Mouse (Mus musculus) ES-CJ7 (cell line): ENCODE data around the gene Gm7954.
A peak's percentile ranks its signal among the peaks of the same experiment; 100 is the strongest.
"Not testable (repeated sequence)": the region's sequence is repeated elsewhere in the genome, so short reads cannot be mapped to it uniquely, and the experiment has no call there.

Experiments used
- DNase-seq: peaks from one replicate; pipeline ENCODE4 v3.0.0; 2011; ENCODE audit warnings: low read depth, low spot score

The Gm7954 gene

DNA sequence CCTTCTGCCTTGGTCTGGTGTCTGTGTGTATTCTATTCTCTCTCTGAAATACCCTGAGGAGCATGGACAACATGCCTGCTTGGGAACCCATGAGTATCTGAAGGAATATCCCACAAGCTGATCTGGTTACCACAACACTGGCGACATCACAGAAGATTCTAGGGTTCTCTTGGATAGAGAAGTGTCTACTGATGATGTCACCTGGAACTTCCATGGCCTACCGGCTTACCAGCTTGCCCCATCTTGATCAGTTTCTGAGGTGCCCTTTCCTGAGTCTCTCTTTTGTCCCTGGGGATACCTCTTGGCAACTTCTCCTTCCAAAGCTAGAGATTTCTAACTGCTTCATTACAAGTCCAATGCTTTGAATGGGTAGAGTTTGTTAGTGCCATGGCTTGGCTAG lies at the start of gene Gm7954:
Gene Gm7954, minus strand, starts transcription at position 101 of the 400 bp plus-strand sequence.
- DNase-seq = not testable (repeated sequence)

DNA sequence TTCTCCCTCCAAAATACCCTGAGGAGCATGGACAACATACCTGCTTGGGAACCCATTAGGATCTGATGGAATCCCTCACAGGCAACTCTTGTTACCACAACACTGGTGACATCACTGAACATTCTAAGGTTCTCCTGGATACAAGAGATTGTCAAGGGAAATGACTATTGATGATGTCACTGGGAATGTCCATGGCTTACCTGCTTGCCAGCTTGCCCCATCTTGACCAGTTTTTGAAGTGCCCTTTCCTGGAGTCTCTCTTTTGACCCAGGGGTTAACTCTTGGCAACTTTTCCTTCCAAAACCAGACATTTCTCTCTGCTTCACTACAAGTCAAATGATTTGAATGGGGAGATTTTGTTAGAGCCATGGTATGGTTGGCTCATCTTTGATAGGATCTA lies 36.1 kb upstream of the Gm7954 start, which contains the start of gene Gm3486:
Gene Gm3486, minus strand, starts transcription at position 101 of the 400 bp plus-strand sequence.
- DNase-seq = not testable (repeated sequence)

DNA sequence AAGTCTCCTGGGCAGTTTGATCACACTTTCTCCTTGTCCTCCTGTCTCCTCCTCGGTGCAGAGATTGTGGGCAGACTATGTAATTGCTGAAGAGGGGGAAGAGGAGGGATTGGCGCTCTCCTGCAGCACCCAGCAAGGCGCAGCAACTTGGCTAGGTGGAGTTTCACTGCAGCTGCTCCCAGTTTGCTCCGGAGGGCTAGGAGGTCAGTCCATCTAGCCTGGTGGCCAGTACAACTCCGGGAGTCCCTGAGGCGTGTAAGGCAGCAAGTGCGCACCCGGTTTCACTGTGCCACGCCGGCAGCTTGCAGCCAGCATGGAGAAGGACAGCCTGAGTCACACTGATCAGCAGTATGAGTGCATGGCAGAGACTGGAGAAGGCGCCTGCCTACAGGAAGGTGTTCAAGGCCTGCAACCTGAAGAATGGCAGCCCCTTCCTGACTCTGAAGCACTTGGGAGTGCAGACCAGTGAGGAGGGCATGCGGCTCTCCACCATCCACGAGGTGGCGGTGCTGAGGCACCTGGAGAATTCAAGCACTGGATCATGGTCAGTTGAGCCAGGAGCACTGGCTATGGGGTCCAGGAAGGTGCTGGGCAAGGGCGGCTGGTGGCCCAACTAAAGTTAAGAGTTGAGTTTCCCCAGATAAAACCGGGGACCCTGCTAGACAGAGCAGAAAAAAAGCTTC lies 27.8 kb downstream of the Gm7954 start:
- DNase-seq = peak; percentile 62

DNA sequence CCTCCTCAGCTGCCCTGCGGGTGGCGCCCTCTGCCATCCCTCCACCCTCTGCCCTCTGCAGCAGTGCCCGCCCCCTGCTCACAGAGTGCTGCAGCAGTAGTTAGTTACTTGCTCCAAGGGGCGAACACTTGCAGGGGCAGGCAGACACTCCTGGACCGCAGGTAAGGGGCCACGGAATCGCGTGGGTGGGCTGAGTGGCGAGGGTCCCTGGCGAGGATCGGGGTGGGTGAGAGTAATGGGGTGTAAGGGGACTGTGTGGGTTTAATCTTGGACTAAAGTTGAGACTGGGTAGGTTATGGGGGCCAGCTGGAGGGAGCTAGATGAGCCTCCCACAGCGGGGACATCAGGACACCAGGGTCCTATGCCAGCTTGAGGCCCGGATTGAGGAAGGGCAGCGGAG lies 28.6 kb downstream of the Gm7954 start:
- peak; percentile 2 for DNase-seq

DNA sequence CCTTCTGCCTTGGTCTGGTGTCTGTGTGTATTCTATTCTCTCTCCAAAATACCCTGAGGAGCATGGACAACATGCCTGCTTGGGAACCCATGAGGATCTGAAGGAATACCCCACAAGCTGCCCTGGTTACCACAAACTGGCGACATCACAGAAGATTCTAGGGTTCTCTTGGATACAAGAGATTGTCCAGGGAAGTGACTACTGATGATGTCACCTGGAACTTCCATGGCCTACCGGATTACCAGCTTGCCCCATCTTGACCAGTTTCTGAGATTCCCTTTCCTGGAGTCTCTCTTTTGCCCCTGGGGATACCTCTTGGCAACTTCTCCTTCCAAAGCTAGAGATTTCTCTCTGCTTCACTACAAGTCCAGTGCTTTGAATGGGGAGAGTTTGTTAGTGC lies 45.1 kb downstream of the Gm7954 start, which contains the start of gene Gm6482:
Gene Gm6482, minus strand, starts transcription at position 101 of the 400 bp plus-strand sequence.
- DNase-seq = not testable (repeated sequence)
